Comparison of ENCODE assay signal across 8 mouse cellular contexts in the genomic region with DNA sequence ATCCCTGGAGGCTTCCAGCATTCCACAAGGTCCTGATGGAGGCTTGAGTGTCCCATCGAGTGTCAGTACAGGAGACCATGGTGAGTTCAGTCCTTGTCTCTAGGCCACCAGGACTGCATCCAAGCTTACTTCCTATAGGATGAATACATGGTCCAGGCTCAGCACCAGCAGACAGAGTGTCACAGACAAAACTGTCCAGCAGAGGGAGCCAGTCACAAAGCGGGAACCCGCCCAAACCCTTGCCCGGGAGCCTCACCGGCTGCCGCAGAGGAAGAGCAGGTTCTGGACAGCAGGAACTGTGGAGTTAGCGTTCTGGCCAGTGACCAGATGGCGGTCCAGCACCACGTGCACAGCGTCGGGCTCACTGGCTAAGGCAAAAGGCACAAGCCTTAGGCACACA. TPM values are rescaled to one million over a fixed set of nuclear protein-coding genes. Genes with fewer than 3 reads are reported as not detected.
DNase-seq lines count a peak whose midpoint lies in the region; ATAC-seq lines count a peak whose summit lies in the region.

No protein-coding gene starts in this region.

- H3K4me1 ChIP-seq in intestine, embryonic 15.5 days (replicated peaks): peaks cover 12% of the 10 kb centered on the region

- H3K4me3 ChIP-seq in intestine, embryonic 15.5 days (replicated peaks): no peak overlapping the region

- no peaks in the 10 kb centered on the region for H3K9me3 ChIP-seq in intestine, embryonic 15.5 days

- H3K27ac ChIP-seq in intestine, embryonic 15.5 days: no peak overlapping the region

- intact Hi-C loops in gastrocnemius, postnatal 36 days (cut with DNase I): loop anchor here (2.0 kb wide), 1 partner anchor 30 kb away; no protein-coding TSS in a partner anchor
- intact Hi-C loops in left cerebral cortex, postnatal 14 days (cut with DNase I): loop anchor here (2.0 kb wide), 1 partner anchor 116 kb away; no protein-coding TSS in a partner anchor

- H3K27me3 ChIP-seq in intestine, embryonic 15.5 days (replicated peaks): no peaks in the 10 kb centered on the region

- 16% methylated on average over 11 of the region's 11 CpGs for WGBS in intestine, embryonic 15.5 days

- 0 out of 2 replicates have a peak overlapping the region, but pooled peaks have one; percentile 8 for H3K9ac ChIP-seq in intestine, embryonic 15.5 days

- DNase-seq in adrenal gland, adult (ENCODE audit: inconsistent age in 2 of 2, low spot score in 1 of 2): peak; percentile 90 to 96
- DNase-seq in embryo, embryonic 10.5 days (ENCODE audit: low spot score): peak; percentile 92
- peak; percentile 74 to 81 for DNase-seq in gastrocnemius, postnatal 36 days
- peak; percentile 89 to 90 for DNase-seq in left cerebral cortex, postnatal 14 days (ENCODE audit: low spot score in 2 of 2)
- DNase-seq in right cerebral cortex, postnatal 10 days (ENCODE audit: low spot score in 2 of 2): peak; percentile 83 to 91
- DNase-seq in urinary bladder, postnatal 14 days (ENCODE audit: low spot score): peak; percentile 92

- H3K4me2 ChIP-seq in intestine, embryonic 15.5 days (replicated peaks): no peak overlapping the region

- peak; percentile 74 for ATAC-seq in intestine, embryonic 15.5 days
- ATAC-seq in megakaryocyte-erythroid progenitor cell, adult 5-6 weeks (replicated peaks; ENCODE audit: low FRiP score, low TSS enrichment, poor library complexity, severe bottlenecking): peak; percentile 74

- peaks cover 14% of the 10 kb centered on the region; the same call in 1 of the 2 replicates for H3K36me3 ChIP-seq in intestine, embryonic 15.5 days

RNA-seq across cellular contexts. Expression of a gene that starts 5.1 kb away (rescaled TPM):
- total RNA-seq in gastrocnemius, postnatal 36 days (2021): 1 to 10 TPM; 6.3 to 6.7 TPM
- polyA plus RNA-seq in intestine, embryonic 15.5 days (2015; fragmentation: Nextera tagmentation; extraction: Ambion mirVana): 47.4 and 49.2 TPM in 2 replicates
- 10 to 100 TPM; 36.0 to 42.6 TPM for total RNA-seq in left cerebral cortex, postnatal 14 days (2021)
- 26.8 and 33.7 TPM in 2 replicates for total RNA-seq in megakaryocyte-erythroid progenitor cell, adult 5-6 weeks (2014; fragmentation: Nextera tagmentation)
- 10.9 and 13.9 TPM in 2 replicates for total RNA-seq in megakaryocyte-erythroid progenitor cell, adult 5-6 weeks (2017)

RNA-seq across cellular contexts. Expression of a gene that starts 16.8 kb away (rescaled TPM):
- total RNA-seq in gastrocnemius, postnatal 36 days (2021): 10 to 100 TPM; 81.0 to 82.7 TPM
- polyA plus RNA-seq in intestine, embryonic 15.5 days (2015; fragmentation: Nextera tagmentation; extraction: Ambion mirVana): 458 and 460 TPM in 2 replicates
- total RNA-seq in left cerebral cortex, postnatal 14 days (2021): 100 to 1,000 TPM; 102 to 119 TPM
- total RNA-seq in megakaryocyte-erythroid progenitor cell, adult 5-6 weeks (2014; fragmentation: Nextera tagmentation): 327 and 353 TPM in 2 replicates
- 401 and 451 TPM in 2 replicates for total RNA-seq in megakaryocyte-erythroid progenitor cell, adult 5-6 weeks (2017)

RNA-seq across cellular contexts. Expression of a gene that starts 20.5 kb away (rescaled TPM):
- under 1 TPM; 0.20 to 0.39 TPM for total RNA-seq in gastrocnemius, postnatal 36 days (2021)
- 3.8 and 3.9 TPM in 2 replicates for polyA plus RNA-seq in intestine, embryonic 15.5 days (2015; fragmentation: Nextera tagmentation; extraction: Ambion mirVana)
- total RNA-seq in left cerebral cortex, postnatal 14 days (2021): 100 to 1,000 TPM; 338 to 362 TPM
- total RNA-seq in megakaryocyte-erythroid progenitor cell, adult 5-6 weeks (2014; fragmentation: Nextera tagmentation): not detected in 2 replicates
- total RNA-seq in megakaryocyte-erythroid progenitor cell, adult 5-6 weeks (2017): not detected in 2 replicates

RNA-seq across cellular contexts. Expression of a gene that starts 28.9 kb away (rescaled TPM):
- 10 to 100 TPM; 15.6 to 38.4 TPM for total RNA-seq in gastrocnemius, postnatal 36 days (2021)
- 28.5 and 33.1 TPM in 2 replicates for polyA plus RNA-seq in intestine, embryonic 15.5 days (2015; fragmentation: Nextera tagmentation; extraction: Ambion mirVana)
- 100 to 1,000 TPM; 331 to 339 TPM for total RNA-seq in left cerebral cortex, postnatal 14 days (2021)
- 25.9 and 45.2 TPM in 2 replicates for total RNA-seq in megakaryocyte-erythroid progenitor cell, adult 5-6 weeks (2014; fragmentation: Nextera tagmentation)
- total RNA-seq in megakaryocyte-erythroid progenitor cell, adult 5-6 weeks (2017): 3.4 and 6.7 TPM in 2 replicates

RNA-seq across cellular contexts. Expression of a gene that starts 35.0 kb away (rescaled TPM):
- under 1 TPM; 0.15 to 0.18 TPM for total RNA-seq in gastrocnemius, postnatal 36 days (2021)
- polyA plus RNA-seq in intestine, embryonic 15.5 days (2015; fragmentation: Nextera tagmentation; extraction: Ambion mirVana): 7.6 and 9.6 TPM in 2 replicates
- 1 to 10 TPM; 1.2 to 2.4 TPM for total RNA-seq in left cerebral cortex, postnatal 14 days (2021)
- total RNA-seq in megakaryocyte-erythroid progenitor cell, adult 5-6 weeks (2014; fragmentation: Nextera tagmentation): 46.5 and 64.8 TPM in 2 replicates
- total RNA-seq in megakaryocyte-erythroid progenitor cell, adult 5-6 weeks (2017): 7.5 and 14.3 TPM in 2 replicates

Comparison
In these comparisons a context has a peak if more than half of its experiments do, and no peak if none do; other contexts are left out.
1. RNA of a gene that starts 20.5 kb away (total RNA-seq): 338 to 362 TPM in left cerebral cortex, postnatal 14 days; 0.20 to 0.39 TPM in gastrocnemius, postnatal 36 days and not detected in megakaryocyte-erythroid progenitor cell, adult 5-6 weeks; every median in the first group is over 100 times any median in the second.
2. Peak in every context shown above with its lines, with median percentiles within 50 percentile points of each other: DNase-seq.